Mouse (Mus musculus): ENCODE results near the gene Wdr82. TPM values are rescaled to one million over a fixed set of nuclear protein-coding genes. Genes with fewer than 3 reads are reported as not detected.
"Not testable (repeated sequence)": the region's sequence is repeated elsewhere in the genome, so short reads cannot be mapped to it uniquely, and the experiment has no call there.

Wdr82 gene
- polyA plus RNA-seq, 1 experiment from 2014 or later = 25.5 TPM

DNA sequence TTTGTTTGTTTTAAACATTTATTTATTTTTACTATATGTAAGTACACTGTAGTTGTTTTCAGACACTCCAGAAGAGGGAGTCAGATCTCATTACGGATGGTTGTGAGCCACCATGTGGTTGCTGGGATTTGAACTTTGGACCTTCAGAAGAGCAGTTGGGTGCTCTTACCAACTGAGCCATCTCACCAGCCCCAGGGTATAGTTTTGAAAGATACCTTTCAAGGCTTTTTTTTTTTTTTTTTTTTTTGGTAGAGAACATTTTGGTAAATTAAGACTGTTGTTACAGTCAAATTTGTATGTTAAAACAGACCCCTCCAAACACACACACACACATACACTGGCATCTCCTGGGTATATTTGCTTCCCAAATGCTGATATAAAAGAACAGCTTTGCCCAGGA lies 1.7 kb upstream of the Wdr82 start:
- 66% methylated on average over 1 of the region's 1 CpGs for WGBS

DNA sequence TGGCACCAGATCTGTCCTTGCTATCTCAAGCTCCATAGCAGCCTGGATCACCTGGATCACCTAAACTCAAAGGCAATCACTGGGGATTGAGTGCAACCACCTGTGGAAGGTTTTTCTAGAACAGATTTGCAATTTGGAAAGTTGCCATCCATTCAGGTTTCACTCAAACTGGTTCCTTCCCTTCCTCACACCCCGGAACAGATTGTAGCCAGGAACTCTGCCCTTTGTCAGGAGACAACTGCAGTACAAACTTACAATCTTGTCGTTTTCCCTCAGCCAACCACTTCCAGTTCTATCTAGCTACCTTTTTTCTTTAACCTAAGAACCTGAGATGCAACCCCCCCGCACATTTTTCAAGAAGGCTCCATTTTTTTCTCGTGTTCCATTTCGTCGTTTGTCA lies 811 bp upstream of the Wdr82 start:
- Histone ChIP-seq H3K27me3 (ENCODE audit: insufficient read depth, poor library complexity, severe bottlenecking) (no peaks in the 10 kb centered on the region), H3K4me1 (peaks cover 23% of the 10 kb centered on the region), H3K9me3 (no peaks in the 10 kb centered on the region), H3K36me3 (no peaks in the 10 kb centered on the region), H3K4me3 (peak overlapping the region; percentile 78; the same call in 1 of the 2 replicates), H3K27ac (peak overlapping the region; percentile 96; the same call in 1 of the 2 replicates)
- no peak for DNase-seq (ENCODE audit: low spot score)
- 32% methylated on average over 6 of the region's 6 CpGs for WGBS

More for the DNA sequence above, 1.7 kb upstream of the Wdr82 start:
- DNase-seq (ENCODE audit: low spot score); H3K4me3 ChIP-seq; H3K9me3 ChIP-seq; H3K36me3 ChIP-seq; H3K27ac ChIP-seq; H3K27me3 ChIP-seq (ENCODE audit: insufficient read depth, poor library complexity, severe bottlenecking): not testable (repeated sequence)
- peaks cover 21% of the 10 kb centered on the region for H3K4me1 ChIP-seq

DNA sequence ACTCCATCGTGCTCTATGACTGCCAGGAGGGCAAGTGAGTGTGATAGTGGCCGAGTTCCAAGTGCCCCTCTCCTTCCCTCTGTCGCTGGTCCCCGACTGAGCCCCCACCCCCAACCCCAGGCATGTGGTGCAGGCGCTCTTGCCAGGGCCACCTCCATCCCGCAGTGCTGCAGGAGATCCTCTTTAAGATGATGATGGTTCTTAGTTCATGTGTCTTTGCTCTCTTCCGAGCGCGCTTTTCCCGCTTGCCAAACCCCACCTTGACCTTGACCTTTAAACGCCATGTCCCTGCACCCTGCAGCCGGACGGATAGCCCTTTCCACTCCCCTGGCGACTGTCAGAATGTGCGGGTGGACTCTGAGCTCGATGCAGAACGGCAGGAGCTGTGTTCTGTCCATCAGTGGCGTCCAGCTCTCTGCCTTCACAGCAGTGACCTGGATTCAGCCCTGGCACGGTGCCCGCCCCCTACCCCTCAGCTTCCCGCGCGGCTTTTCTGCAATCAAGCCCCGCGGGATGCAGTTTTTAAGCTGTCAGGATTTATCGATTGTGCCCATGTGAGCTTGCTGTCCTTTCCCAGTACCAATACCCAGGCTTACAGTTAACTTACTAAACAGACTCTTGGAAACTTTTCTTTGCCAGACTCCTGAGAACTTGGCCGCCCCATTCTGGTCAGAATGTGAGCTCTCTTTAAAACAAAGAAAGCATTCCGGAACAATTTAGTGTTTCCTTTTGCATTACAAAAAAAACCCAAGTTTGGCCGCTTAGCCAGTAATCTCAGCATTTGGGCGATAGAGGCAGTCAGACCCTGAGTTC lies 824 bp downstream of the Wdr82 start:
- Histone ChIP-seq H3K27me3 (ENCODE audit: insufficient read depth, poor library complexity, severe bottlenecking) (no peaks in the 10 kb centered on the region), H3K4me1 (peaks cover 23% of the 10 kb centered on the region), H3K4me3 (peak overlapping the region; percentile 78), H3K36me3 (peaks cover 8% of the 10 kb centered on the region), H3K27ac (peak overlapping the region; percentile 96), H3K9me3 (no peaks in the 10 kb centered on the region)
- DNase-seq (ENCODE audit: low spot score) = peak; percentile 87
- under 1% methylated on average over 30 of the region's 30 CpGs for WGBS

DNA sequence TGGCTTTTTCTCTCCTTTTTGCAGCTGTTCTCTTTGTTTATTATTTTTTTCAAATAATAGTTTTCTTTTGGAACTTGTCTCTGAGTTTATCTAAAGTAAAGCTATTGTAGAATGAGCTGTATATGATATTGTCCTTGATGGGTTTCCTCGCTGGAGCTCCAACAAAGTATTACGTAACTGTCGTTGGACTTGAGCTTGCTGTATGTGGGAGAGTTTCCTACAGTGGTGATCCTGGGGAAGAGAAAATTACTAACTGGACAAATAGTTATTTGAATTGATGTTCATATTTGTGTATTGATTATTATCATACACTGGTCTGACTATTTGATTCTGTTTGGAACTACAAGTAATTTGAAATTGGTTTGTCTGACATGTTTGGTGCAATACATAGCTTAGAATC lies 1.8 kb downstream of the Wdr82 start:
- Histone ChIP-seq H3K4me3 (peak overlapping the region; percentile 78), H3K27me3 (ENCODE audit: insufficient read depth, poor library complexity, severe bottlenecking) (no peaks in the 10 kb centered on the region), H3K9me3 (no peaks in the 10 kb centered on the region), H3K36me3 (peaks cover 17% of the 10 kb centered on the region), H3K27ac (no peak overlapping the region), H3K4me1 (peaks cover 23% of the 10 kb centered on the region)
- 32% methylated on average over 3 of the region's 3 CpGs for whole genome bisulfite sequencing
- DNase-seq (ENCODE audit: low spot score) = no peak

DNA sequence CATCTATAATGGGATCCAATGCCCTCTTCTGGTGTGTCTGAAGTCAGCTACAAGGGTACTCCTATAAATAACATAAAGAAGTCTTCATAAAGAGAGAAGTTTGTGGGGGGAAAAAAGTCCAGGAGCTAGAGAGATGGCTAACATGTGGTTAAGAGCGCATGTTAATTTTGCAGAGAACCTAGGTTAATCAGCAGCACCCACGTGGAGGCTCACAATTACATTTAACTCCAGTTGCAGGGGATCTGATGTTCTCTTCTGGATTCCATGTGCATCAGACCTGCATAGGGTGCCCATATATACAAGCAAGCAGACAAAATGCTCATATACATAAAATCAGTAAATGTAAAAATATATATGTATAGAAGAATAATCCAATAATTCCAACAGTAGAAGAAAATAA lies 2.6 kb downstream of the Wdr82 start:
- 73% methylated on average over 2 of the region's 2 CpGs for WGBS
- Histone ChIP-seq H3K4me1 (peaks cover 23% of the 10 kb centered on the region), H3K27me3 (ENCODE audit: insufficient read depth, poor library complexity, severe bottlenecking) (no peaks in the 10 kb centered on the region)

DNA sequence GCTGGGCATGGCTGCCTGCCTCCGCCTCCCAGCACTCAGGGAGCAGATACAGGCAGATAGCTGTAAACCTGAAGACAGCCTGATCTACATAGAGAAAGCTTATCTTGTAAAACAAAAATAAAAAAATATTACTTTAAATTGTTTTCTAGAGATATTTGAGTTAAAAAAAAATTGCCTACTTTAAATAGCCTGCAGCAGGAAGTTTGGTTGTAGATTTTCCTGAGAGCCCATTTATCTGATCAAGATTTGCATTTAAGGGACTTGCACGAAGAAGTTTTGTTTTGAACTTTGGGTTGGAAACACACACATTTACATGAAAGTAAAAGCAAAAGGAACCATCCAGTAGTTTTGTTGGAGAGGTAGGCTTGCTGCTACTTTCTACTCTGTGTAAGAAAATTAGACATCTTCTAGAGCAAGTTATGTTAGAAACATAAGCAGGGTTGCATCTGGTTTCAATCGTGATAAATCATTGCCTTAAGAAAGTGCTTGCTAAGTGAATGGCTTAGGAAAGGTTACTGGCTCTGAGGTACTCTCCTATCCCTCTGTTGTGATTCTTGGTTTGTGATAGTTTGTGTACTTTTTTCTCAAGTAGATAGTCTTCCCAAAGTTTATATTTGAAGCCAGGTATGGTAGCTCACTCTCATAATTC lies 4.9 kb downstream of the Wdr82 start:
- no peak overlapping the region for H3K4me3 ChIP-seq
- H3K4me1 ChIP-seq = peaks cover 13% of the 10 kb centered on the region
- H3K27ac ChIP-seq = no peak overlapping the region
- DNase-seq (ENCODE audit: low spot score) = no peak
- H3K9me3 ChIP-seq = no peaks in the 10 kb centered on the region
- no peaks in the 10 kb centered on the region for H3K27me3 ChIP-seq (ENCODE audit: insufficient read depth, poor library complexity, severe bottlenecking)
- H3K36me3 ChIP-seq = peaks cover 49% of the 10 kb centered on the region
- WGBS = 68% methylated on average over 3 of the region's 3 CpGs

More for the DNA sequence above, 2.6 kb downstream of the Wdr82 start:
- no peak for DNase-seq (ENCODE audit: low spot score)
- no peaks in the 10 kb centered on the region for H3K9me3 ChIP-seq
- no peak overlapping the region for H3K27ac ChIP-seq
- H3K36me3 ChIP-seq = peaks cover 26% of the 10 kb centered on the region
- H3K4me3 ChIP-seq = peak overlapping the region; percentile 78

DNA sequence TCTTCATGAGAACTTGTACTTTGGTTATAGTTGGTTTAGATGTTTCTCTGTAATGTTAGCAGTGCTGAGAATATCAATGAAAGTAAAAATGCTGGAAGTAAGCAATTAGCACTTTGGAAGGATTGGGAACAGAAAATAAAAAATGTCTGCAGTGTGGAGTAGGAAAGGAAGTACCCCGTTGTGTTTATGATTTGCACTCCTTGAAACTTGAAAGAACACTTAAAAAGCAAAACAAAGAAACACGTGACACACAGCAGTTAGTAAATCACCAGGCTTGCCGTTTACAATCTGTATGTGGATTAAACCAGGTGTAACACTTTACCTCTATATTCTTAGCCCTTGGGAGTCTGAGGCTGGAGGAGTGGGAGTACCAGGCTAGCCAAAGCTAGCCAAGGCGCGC lies 6.0 kb downstream of the Wdr82 start:
- Histone ChIP-seq H3K4me3 (no peak overlapping the region), H3K27ac (no peak overlapping the region), H3K36me3 (peaks cover 60% of the 10 kb centered on the region), H3K27me3 (ENCODE audit: insufficient read depth, poor library complexity, severe bottlenecking) (no peaks in the 10 kb centered on the region), H3K4me1 (peaks cover 13% of the 10 kb centered on the region), H3K9me3 (no peaks in the 10 kb centered on the region)
- WGBS = 92% methylated on average over 5 of the region's 5 CpGs
- DNase-seq (ENCODE audit: low spot score) = no peak

DNA sequence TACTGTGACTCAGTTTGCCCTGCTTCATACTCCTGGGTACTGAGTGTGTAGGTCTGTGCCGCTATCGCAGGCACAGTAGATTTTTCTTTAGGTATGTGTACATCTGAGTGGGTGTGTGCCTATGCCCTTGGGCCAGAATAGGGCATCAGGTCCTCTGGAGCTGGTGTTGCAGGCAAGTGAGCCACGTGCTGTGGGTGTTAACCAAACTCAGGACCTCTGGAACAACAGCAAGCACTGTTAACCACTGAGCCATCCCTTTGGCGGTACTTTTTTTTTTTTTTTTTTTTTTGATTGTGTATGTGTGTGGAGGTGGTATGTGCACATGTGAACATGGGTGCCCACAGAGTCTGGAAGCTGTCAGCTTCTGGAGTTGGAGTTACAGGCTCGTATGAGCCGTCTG lies 7.1 kb downstream of the Wdr82 start:
- peaks cover 70% of the 10 kb centered on the region for H3K36me3 ChIP-seq
- no peak overlapping the region for H3K27ac ChIP-seq
- WGBS = 94% methylated on average over 6 of the region's 6 CpGs
- no peaks in the 10 kb centered on the region for H3K27me3 ChIP-seq (ENCODE audit: insufficient read depth, poor library complexity, severe bottlenecking)
- peaks cover 13% of the 10 kb centered on the region for H3K4me1 ChIP-seq
- no peak for DNase-seq (ENCODE audit: low spot score)
- no peaks in the 10 kb centered on the region for H3K9me3 ChIP-seq
- no peak overlapping the region for H3K4me3 ChIP-seq

DNA sequence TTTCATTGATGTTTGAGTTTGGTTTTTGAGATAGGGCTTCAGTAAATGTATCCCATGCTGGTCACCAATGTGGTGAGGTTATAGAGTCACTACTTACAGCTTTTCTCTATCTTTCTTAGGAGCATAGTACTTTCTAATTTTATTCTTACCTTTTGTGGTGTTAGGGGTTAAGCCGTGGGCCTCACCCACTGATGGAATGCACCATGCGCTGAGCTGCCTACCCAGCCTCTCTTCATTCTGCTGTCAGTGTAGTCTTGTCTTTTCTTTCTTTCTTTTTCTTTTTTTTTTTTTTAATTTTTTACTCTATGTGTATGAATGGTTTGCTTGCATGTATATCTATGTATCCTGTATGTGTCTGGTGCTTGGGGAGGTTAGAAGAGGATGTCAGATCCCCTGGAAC lies 8.7 kb downstream of the Wdr82 start:
- WGBS = 82% methylated on average over 2 of the region's 2 CpGs
- DNase-seq (ENCODE audit: low spot score) = no peak
- no peak overlapping the region for H3K27ac ChIP-seq
- no peak overlapping the region for H3K4me3 ChIP-seq
- no peaks in the 10 kb centered on the region for H3K9me3 ChIP-seq
- peaks cover 87% of the 10 kb centered on the region for H3K36me3 ChIP-seq
- H3K4me1 ChIP-seq = no peaks in the 10 kb centered on the region; the same call in 1 of the 2 replicates
- no peaks in the 10 kb centered on the region for H3K27me3 ChIP-seq (ENCODE audit: insufficient read depth, poor library complexity, severe bottlenecking)

DNA sequence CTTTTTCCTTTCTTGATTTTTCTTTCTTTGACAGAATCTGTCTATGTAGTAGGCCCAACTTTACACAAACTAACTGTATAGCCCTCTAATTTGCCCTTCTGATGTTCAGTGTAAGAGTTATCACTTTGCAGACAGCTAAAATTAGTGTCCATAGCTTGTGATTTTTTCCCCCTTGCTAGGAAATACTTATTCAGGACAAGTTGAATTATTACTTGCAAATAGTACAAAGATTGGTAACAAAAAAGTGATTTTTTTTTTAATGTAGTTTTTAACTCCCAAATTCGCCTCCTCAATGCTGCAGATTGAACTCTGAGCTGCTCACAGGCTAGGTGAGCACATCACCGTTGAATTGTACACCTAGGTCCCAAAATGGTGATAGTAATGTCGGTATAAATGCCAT lies 9.2 kb downstream of the Wdr82 start:
- no peak for DNase-seq (ENCODE audit: low spot score)
- H3K36me3 ChIP-seq = peaks cover 92% of the 10 kb centered on the region
- WGBS = 93% methylated on average over 3 of the region's 3 CpGs

DNA sequence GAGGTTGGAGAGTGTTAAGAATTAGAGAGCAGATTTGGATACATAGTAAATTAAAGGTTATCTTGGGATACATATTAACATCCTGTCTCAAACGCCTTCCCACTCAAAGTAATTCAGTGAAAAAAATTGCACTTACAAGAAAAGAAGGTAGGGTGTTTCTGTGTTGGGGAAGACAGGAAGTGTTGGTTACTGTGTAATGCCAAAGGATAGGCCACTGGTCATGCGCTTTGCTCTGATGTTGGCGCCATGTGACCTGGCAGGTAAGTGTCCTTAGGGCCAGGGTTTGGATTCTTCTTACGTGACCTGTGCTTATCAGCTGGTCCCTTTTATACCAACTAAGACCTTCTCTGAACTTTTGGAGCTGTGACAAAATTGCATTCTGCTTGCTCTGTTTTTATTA lies 11.4 kb downstream of the Wdr82 start:
- H3K4me1 ChIP-seq = no peaks in the 10 kb centered on the region
- H3K4me3 ChIP-seq = no peak overlapping the region
- H3K27me3 ChIP-seq (ENCODE audit: insufficient read depth, poor library complexity, severe bottlenecking) = no peaks in the 10 kb centered on the region
- H3K36me3 ChIP-seq = peaks cover 99% of the 10 kb centered on the region
- H3K27ac ChIP-seq = no peak overlapping the region
- no peaks in the 10 kb centered on the region for H3K9me3 ChIP-seq
- WGBS = 92% methylated on average over 4 of the region's 4 CpGs
- no peak for DNase-seq (ENCODE audit: low spot score)

More for the DNA sequence above, 9.2 kb downstream of the Wdr82 start:
- Histone ChIP-seq H3K27ac (no peak overlapping the region), H3K27me3 (ENCODE audit: insufficient read depth, poor library complexity, severe bottlenecking) (no peaks in the 10 kb centered on the region), H3K4me1 (no peaks in the 10 kb centered on the region; the same call in 1 of the 2 replicates), H3K4me3 (no peak overlapping the region), H3K9me3 (no peaks in the 10 kb centered on the region)

DNA sequence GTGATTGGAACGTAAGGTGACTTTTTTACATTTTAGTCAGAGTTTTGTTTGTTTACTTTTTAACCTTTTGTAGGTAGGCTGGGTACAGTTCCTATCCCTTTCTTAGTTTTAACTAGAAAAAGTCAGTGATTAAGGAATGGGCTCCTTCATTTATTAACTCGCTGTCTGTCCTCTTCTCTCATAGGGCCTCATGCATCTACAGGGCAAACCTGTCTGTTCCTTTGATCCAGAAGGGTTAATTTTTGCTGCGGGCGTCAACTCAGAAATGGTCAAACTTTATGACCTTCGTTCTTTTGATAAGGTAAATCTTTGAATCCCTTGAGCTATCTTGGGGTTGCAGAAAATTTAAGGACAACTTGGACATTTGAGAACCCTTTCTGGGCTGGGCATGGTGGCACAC lies 13.3 kb downstream of the Wdr82 start:
- Histone ChIP-seq H3K9me3 (no peaks in the 10 kb centered on the region), H3K36me3 (peaks cover 99% of the 10 kb centered on the region), H3K4me3 (no peak overlapping the region), H3K27me3 (ENCODE audit: insufficient read depth, poor library complexity, severe bottlenecking) (no peaks in the 10 kb centered on the region), H3K4me1 (no peaks in the 10 kb centered on the region), H3K27ac (no peak overlapping the region)
- 91% methylated on average over 5 of the region's 5 CpGs for WGBS
- DNase-seq (ENCODE audit: low spot score) = no peak

DNA sequence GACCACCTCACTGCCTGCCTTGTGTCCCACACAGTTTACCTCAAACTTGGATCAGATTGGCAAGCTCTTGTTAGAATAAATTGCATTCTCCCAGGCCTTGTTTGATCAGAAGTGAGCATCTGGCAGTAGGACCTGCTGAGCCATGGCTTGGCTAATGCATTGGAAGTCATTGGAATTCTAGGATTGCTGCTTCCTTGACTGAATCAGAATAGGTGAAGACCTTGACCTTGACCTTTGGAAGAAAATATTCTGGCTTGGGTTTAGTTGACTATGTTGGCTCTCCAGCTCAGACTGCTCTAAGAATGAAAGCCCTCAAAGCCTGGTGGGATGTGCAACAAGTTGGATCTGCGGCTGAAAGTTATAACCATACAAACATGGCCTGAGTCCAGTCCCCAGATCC lies 20.6 kb downstream of the Wdr82 start:
- Histone ChIP-seq H3K27me3 (ENCODE audit: insufficient read depth, poor library complexity, severe bottlenecking) (no peaks in the 10 kb centered on the region), H3K4me1 (no peaks in the 10 kb centered on the region), H3K27ac (no peak overlapping the region), H3K9me3 (no peaks in the 10 kb centered on the region), H3K36me3 (peaks cover 90% of the 10 kb centered on the region), H3K4me3 (no peak overlapping the region)
- DNase-seq (ENCODE audit: low spot score) = no peak
- 100% methylated on average over 1 of the region's 1 CpGs for WGBS
